Mouse (Mus musculus) adipocyte (in vitro differentiated cells): ENCODE data around the gene Rap1a.
A peak's percentile ranks its signal among the peaks of the same experiment; 100 is the strongest.

Source experiments
- DNase-seq: peaks from one replicate; pipeline ENCODE4 v3.0.0-alpha.2; 2016; ENCODE audit warnings: low spot score

Gene Rap1a

GRCm38 (mm10) chr3:105687324-105688060, 113.6 kb downstream of the Rap1a start, which contains the start of gene Ddx20:
TSS of gene Ddx20 (minus strand) at chr3:105687574.
- DNase-seq = peak; percentile 99

GRCm38 (mm10) chr3:105686394-105687323, 114.5 kb downstream of the Rap1a start:
- DNase-seq = no peak

GRCm38 (mm10) chr3:105680346-105680745, 120.8 kb downstream of the Rap1a start:
- DNase-seq = no peak
